Mouse (Mus musculus): Measurements from ENCODE around the gene Dtx2. TPM values are rescaled to one million over a fixed set of nuclear protein-coding genes. Genes with fewer than 3 reads are reported as not detected.

The Dtx2 gene
- total and polyA plus RNA-seq, 3 experiments: 11.9 to 17.2 TPM; not detected in 1

DNA sequence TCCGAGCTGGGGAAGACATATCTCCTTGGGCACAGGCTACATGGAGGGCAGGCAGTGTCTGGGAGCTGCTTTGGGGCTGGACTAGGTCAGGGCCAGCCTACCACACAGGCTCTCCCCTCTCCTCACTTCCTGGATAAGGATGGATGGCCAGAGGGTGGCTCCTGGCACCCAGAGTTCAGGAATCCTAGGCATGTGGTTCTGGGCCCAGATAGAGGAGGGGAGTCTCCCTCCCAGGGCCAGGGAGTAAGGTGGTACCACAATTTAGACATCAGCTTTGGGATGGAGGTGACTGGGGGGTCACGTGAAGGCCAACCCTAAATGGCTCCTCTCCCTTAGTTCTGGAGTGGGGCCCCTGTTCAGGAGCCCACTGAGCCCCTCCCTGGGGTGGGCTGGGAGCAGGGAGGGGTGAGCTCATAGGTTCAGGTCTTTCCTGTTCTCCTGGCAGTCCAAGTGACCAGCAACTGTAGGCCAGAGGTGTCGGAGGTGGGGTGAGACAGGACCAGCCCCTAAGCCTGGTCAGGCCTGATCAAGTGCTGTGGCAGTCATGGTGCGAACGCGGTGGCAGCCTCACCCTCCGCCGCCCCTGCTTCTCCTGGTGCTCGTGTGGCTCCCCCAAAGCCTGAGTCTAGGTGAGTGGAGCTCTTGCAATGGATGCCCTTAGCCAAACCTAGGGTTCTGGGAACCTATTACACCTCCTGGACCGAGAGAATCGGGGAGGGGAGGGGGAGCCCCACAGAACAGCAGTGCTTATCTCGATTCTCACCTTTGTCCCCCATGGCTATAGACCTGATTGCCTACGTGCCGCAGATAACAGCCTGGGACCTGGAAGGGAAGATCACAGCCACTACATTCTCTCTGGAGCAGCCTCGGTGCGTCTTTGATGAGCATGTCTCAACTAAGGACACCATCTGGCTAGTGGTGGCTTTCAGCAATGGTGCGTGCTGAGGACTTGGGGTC is 43.9 kb downstream of the Dtx2 start, which contains the start of gene Upk3b:
Gene Upk3b, plus strand, starts transcription at position 239 of the 957 bp plus-strand sequence.
- no peak within 1 kb of the TSS for H3K9ac ChIP-seq (ENCODE audit: control insufficient read depth, low read depth, low read length, poor library complexity, severe bottlenecking)
- H3K4me1 ChIP-seq (ENCODE audit: control insufficient read depth in 1 of 2, insufficient read depth in 2 of 2, low read length in 2 of 2): peaks cover 0 to 3% of the 10 kb centered on the region in 2 experiments; a peak in 2 of 4 replicates
- H3K36me3 ChIP-seq (ENCODE audit: control insufficient read depth in 1 of 2, insufficient read depth in 2 of 2, low read length in 2 of 2): no peaks in the 10 kb centered on the region
- no peak within 1 kb of the TSS for H3K27ac ChIP-seq (ENCODE audit: control insufficient read depth, low read depth, low read length)
- no peaks in the 10 kb centered on the region for H3K79me2 ChIP-seq (ENCODE audit: control insufficient read depth, insufficient read depth, low read length, poor library complexity)
- DNase-seq (ENCODE audit: low read depth, low spot score): no peak
- H3K27me3 ChIP-seq (ENCODE audit: control insufficient read depth in 1 of 2, insufficient read depth in 2 of 2, low read length in 2 of 2): no peaks in the 10 kb centered on the region
- no peak within 1 kb of the TSS for H3K4me3 ChIP-seq (ENCODE audit: control insufficient read depth in 1 of 2, insufficient read depth in 1 of 2, low read depth in 2 of 2, low read length in 2 of 2)
- no peak for TF ChIP-seq ZMIZ1 (IDR thresholded peaks at IDR 0.05; ENCODE audit: low read depth, low read length)
- TF ChIP-seq USF1 (IDR thresholded peaks at IDR 0.05; ENCODE audit: low read depth, low read length): no peak
- TF ChIP-seq GATA1 (IDR thresholded peaks at IDR 0.05; ENCODE audit: low read depth, low read length): no peak
- TF ChIP-seq MYB (IDR thresholded peaks at IDR 0.05; ENCODE audit: low read depth, low read length): no peak
- no peak for TF ChIP-seq GABPA (IDR thresholded peaks at IDR 0.05; ENCODE audit: low read depth, low read length)
- no peak for TF ChIP-seq KAT2A (conservative IDR thresholded peaks at IDR 0.05; ENCODE audit: low read depth, low read length)
- TF ChIP-seq TAL1 (IDR thresholded peaks at IDR 0.05; ENCODE audit: low read length): no peak
- no peak for TF ChIP-seq RAD21 (IDR thresholded peaks at IDR 0.05; ENCODE audit: low read depth, low read length)
- no peak for TF ChIP-seq POLR2AphosphoS2 (IDR thresholded peaks at IDR 0.05; ENCODE audit: low read length)
- TF ChIP-seq SIN3A (IDR thresholded peaks at IDR 0.05; ENCODE audit: low read length): no peak
- no peak for TF ChIP-seq TBP (IDR thresholded peaks at IDR 0.05; ENCODE audit: low read depth, low read length)
- TF ChIP-seq NELFE (IDR thresholded peaks at IDR 0.05; ENCODE audit: low read depth, low read length): no peak
- no peak for TF ChIP-seq ZC3H11A (IDR thresholded peaks at IDR 0.05; ENCODE audit: low read depth, low read length)
- no peaks in the 10 kb centered on the region for H3K9me3 ChIP-seq (replicated peaks; ENCODE audit: insufficient read depth, low read length)

DNA sequence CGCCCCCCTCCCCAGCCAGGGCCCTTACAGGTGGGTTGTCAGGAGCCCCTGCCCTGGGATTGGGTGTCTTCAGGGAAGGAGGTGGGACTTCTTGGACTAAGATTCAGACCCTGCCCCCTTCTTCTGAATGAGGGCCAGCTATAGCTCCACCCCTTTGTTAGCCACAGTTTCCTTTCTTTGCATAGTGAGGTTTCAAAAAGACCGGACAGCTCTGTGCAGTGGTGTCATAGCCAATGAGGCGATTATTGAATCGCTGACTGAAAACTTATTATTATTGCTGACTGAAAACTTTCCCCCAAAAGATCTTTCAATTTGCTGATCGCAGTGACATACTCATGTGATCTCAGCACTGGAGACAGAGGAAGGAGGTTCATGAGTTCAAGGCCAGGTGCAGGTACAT is 45.6 kb downstream of the Dtx2 start:
- H3K9ac ChIP-seq (ENCODE audit: control insufficient read depth, low read depth, low read length, poor library complexity, severe bottlenecking): no peak overlapping the region
- no peak for TF ChIP-seq MXI1 (IDR thresholded peaks at IDR 0.05; ENCODE audit: low read depth, low read length)
- no peak for TF ChIP-seq SIN3A (IDR thresholded peaks at IDR 0.05; ENCODE audit: low read length)
- TF ChIP-seq KAT2A (conservative IDR thresholded peaks at IDR 0.05; ENCODE audit: low read depth, low read length): no peak
- no peak for TF ChIP-seq USF1 (IDR thresholded peaks at IDR 0.05; ENCODE audit: low read depth, low read length)
- no peak for TF ChIP-seq MAZ (IDR thresholded peaks at IDR 0.05; ENCODE audit: low read depth, low read length)
- no peak for TF ChIP-seq CHD2 (IDR thresholded peaks at IDR 0.05; ENCODE audit: low read length)
- TF ChIP-seq MEF2A (IDR thresholded peaks at IDR 0.05; ENCODE audit: extremely low read depth, insufficient replicate concordance, low read depth, low read length, poor library complexity, severe bottlenecking): no peak
- no peak for TF ChIP-seq TBP (IDR thresholded peaks at IDR 0.05; ENCODE audit: low read depth, low read length)
- TF ChIP-seq POLR2AphosphoS5 (IDR thresholded peaks at IDR 0.05; ENCODE audit: borderline replicate concordance, low read depth, low read length): no peak
- TF ChIP-seq NRF1 (IDR thresholded peaks at IDR 0.05; ENCODE audit: insufficient read depth, low read depth, low read length, poor library complexity, severe bottlenecking): no peak
- no peak for TF ChIP-seq JUND (IDR thresholded peaks at IDR 0.05; ENCODE audit: low read depth, low read length)
- TF ChIP-seq ETS1 (IDR thresholded peaks at IDR 0.05; ENCODE audit: low read depth, low read length): no peak
- no peaks in the 10 kb centered on the region for H3K79me2 ChIP-seq (ENCODE audit: control insufficient read depth, insufficient read depth, low read length, poor library complexity)
- H3K4me1 ChIP-seq (ENCODE audit: control insufficient read depth in 1 of 2, insufficient read depth in 2 of 2, low read length in 2 of 2): peaks cover 0 to 3% of the 10 kb centered on the region in 2 experiments; a peak in 2 of 4 replicates
- H3K27me3 ChIP-seq (ENCODE audit: control insufficient read depth in 1 of 2, insufficient read depth in 2 of 2, low read length in 2 of 2): no peaks in the 10 kb centered on the region
- H3K27ac ChIP-seq (ENCODE audit: control insufficient read depth, low read depth, low read length): no peak overlapping the region
- H3K36me3 ChIP-seq (ENCODE audit: control insufficient read depth in 1 of 2, insufficient read depth in 2 of 2, low read length in 2 of 2): no peaks in the 10 kb centered on the region
- no peak for DNase-seq (ENCODE audit: low read depth, low spot score)
- no peak overlapping the region for H3K4me3 ChIP-seq (ENCODE audit: control insufficient read depth in 1 of 2, insufficient read depth in 1 of 2, low read depth in 2 of 2, low read length in 2 of 2)
- H3K9me3 ChIP-seq (replicated peaks; ENCODE audit: insufficient read depth, low read length): no peaks in the 10 kb centered on the region

Data from MEL (cell line).